Mouse (Mus musculus) kidney, postnatal 25 days (tissue): Measurements from ENCODE around the gene Ano10.

Experiments used
- DNase-seq, 2 experiments: peaks; one replicate each; pipeline ENCODE4 v3.0.0; 2021; ENCODE audit warnings: mixed read lengths in 2 of 2

The Ano10 gene

DNA sequence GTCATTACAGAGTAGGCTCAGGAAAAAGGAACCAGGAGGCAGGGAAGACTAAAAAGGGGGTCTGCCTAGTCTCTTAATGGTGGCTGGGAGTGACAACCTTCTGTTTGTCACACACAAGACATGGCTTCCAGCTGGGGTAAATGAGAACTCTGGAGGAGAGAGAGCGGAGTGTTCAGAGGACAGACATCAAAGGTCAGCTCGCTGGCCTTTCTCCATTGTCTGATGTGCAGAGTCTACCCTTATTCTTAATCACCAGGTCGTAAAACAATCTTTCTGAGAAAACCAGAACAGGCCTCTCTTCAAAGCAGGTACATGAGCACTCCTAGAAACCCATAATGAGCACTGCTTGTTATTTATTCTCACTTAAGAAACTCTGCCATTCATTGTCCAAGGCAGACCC, 5.8 kb downstream of the Ano10 start:
- DNase-seq = no peak

DNA sequence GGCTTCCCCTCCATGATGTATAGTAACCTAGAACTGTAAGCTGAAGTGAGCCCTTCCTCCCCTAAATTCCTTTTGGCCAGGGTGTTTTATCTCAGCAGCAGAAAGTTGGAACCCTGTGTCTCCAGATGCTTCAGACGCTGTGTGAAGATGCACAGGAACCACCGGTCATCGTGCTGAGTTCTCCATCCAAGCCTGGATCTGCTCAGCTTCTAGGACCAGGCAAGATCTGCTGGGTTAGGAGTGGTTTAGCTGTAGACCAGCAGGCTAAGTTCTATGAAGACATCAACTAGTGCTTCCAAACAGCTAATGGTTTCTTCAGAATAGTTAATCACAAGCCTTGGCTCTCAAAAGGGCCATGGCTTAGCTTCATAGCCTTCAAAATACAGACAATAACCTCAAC, 6.7 kb downstream of the Ano10 start:
- no peak for DNase-seq

DNA sequence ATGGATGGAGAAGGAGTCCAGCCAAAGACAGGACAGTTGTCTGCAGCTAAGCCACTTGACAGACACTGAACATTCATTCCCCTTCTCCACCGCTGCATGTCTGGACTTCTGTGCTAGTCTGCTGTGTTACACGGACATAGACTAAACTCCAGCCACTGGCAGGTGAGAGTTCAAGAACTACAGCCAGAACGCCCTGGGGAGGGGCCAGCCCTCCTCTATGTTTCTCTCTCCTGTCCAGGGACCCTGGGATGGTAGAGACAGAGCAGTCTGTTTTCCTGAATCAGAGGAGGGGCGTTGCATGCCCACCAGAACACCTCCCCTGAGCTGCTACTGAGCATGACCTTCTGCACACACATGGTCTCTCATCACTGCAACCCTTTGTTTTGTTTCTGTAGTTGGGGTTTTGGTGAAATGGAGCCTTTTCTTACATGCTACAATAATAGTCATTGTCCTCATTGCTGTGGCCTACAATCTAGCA, 8.4 kb downstream of the Ano10 start:
- DNase-seq = no peak

GRCm38 (mm10) chr9:122285146-122285832, 8.9 kb downstream of the Ano10 start:
- peak in 1 of 2 experiments; percentile 28 for DNase-seq

- DNase-seq = no peak
These were observed 9.5 kb downstream of the Ano10 start for GRCm38 (mm10) chr9:122284696-122285095.

GRCm38 (mm10) chr9:122281004-122281403, 13.2 kb downstream of the Ano10 start:
- no peak for DNase-seq

GRCm38 (mm10) chr9:122276665-122277064, 17.6 kb downstream of the Ano10 start:
- peak; percentile 35 to 58 for DNase-seq

DNA sequence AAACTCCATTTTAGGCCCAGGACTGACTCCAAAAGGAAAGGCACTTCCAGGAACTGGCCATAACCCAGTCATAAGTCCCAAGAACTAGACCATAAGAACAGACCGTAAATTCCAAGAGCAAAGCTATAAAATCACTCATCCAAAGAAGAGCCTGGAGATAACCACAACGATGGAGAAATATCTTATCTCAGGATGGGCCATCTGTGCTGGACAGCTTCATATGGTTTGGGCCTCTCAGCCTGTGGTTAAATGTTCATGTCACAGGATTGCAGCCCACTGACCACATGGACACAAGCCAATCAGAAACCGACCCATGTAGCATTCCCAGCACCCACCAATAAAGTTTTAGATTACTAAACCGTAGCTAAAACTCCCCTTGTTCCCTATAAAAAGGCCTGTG, 18.1 kb downstream of the Ano10 start:
- DNase-seq = no peak

DNA sequence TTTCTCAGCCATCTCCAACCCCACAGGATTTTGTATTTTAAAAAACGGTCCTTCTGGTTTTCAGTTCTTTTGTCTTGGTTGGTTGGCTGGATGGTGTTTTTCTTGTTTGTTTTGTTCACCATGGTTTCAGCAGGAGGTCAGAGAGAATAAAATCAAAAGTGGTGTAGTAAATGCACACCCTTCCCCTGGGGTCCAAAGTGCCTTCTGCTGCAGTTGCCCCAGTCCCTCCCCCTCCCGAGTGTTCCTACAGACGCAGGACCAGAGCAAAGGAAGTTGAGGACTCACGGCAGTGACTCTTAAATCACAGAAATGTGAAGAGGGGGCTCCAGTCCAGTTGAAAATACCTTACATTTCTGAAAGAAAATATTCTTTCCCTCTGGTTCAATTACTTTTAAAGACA, 19.9 kb downstream of the Ano10 start:
- peak; percentile 51 to 82 for DNase-seq

- no peak for DNase-seq
These were observed 20.3 kb downstream of the Ano10 start for GRCm38 (mm10) chr9:122273879-122274278.

DNA sequence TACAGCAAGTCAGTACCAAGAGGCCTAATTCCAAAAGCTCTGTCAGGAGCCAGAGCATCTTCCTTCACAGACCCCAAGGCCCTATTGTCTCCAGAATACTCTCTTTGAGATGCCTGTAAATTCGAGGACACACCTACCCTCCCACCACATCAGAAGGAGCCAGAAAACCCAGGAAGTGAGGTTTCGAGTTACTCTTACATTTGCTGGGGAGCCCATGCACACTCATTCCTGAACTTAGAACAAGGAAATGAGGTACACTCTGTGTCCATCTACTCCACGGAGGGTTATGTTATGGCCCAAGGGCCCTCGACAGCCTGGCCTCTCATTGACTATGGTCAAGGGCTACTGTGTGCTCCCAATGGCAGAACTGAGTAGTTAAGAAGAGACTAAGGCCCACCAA, 22.4 kb downstream of the Ano10 start:
- no peak for DNase-seq

DNA sequence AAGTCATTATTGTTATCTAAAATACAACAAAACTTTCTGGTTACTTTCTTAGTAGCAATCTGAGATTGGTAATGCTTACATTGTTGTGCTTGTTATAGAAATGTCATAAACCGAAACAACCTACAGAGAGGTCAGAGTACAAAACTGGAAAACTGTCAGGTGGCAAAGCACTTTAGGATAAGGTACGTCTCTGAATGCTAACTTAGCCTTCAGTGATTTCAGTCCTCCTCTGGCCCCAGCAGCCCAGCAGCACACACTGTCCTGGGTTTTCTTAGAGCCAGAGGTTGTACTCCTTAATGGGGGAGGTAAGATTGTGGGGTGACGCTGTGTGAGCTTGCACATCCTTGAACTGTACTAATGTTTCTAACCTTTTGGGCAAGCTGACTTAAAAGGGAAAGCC, 22.9 kb downstream of the Ano10 start:
- no peak for DNase-seq

DNA sequence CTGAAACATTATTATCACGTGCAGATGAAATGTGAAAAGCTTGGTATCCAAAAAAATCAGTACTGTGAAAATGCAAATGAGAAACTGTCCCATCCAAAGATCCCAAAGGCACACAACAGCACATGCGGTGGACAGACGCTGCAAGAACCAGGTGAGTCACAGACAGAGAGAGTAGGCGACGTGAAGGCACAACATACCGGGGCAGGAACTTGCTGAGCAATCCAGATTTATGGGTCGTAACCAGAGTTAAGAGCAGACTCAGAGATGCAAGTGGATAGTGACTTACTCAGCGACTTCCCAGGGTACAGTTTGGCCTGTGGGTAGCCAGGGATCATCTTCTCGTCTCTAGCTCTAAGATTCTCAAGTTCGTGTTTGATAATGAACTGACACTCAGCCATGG, 23.3 kb downstream of the Ano10 start:
- no peak for DNase-seq

DNA sequence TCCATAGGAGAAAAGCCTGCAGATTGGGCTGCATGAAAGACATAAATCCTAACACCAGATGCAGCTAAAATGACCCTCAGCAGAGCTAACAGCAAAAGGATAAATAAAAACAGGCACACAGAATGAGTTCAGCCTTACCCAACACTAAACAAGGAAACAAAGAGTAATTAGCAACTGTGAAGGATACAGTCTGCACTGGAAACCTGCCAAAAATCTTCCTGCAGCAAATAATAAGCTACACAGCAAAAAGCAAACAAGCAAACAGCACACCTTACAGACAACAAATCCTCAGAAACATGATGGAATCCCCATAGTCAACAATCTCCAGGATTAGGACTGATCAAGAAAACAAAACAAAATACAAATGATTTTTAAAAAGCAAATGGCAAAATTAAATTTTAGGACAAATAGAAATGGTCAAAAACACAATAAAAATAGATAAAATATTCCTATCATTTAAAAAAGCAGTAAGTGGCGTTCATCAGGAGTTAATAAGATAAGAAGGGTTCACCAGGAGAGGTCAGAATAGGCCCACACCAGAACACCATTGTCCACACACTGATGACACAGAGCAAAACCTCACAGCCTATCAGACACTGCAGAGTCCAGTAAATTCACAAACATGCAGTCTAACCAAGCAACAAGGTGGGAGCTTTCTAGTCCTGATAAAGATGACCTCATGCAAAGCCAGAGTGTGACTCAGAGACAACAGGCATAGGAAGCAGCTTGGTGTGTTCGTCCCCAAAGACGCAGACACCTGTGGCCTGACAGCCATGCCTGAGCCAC, 24.8 kb downstream of the Ano10 start:
- DNase-seq = no peak

- DNase-seq = no peak
These were observed 28.6 kb downstream of the Ano10 start for GRCm38 (mm10) chr9:122265526-122266210.

- DNase-seq = no peak
These were observed 31.1 kb downstream of the Ano10 start for GRCm38 (mm10) chr9:122263140-122263539.

DNA sequence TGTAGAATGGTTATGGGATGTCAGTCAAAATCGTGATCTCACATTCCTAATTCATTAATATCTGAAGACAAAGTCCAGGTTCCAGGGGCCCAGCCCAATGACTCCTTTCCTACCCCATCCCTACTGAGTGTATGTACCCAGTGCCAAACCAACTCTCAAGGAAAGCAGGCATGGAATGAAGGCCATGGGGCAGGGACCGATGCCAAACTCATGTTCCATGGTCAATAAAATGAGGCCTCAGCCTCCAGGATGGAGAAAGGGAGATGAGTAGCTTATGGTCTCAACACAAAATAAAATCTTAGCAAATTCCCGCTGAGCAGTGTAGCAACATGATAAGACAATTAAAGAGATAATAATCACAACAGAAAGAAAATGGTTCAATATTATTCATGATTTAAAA, 39.8 kb downstream of the Ano10 start:
- DNase-seq = no peak

DNA sequence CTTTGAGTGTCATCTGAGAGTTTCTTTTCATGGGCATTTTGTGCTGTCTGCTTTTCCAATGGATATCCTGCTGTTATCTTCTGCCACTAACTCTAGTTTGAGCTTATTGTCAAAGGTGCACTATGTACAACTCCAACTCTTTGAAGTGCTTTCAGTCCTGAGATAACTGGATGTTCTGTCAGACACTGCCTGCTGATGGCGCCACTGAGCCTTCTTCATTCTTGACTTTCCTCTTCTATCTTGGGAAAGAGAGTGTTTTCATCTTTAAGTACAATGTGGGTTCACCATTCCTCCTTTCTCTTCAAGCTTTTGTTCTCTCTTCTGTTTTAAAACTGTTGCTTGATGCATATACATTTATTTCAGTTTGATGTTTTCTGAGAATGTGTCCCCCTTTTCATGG, 42.1 kb downstream of the Ano10 start:
- DNase-seq = no peak

- DNase-seq = peak; percentile 63 to 71
These were observed 46.1 kb downstream of the Ano10 start for GRCm38 (mm10) chr9:122248168-122248567.

GRCm38 (mm10) chr9:122247430-122248027, 46.7 kb downstream of the Ano10 start:
- peak; percentile 68 to 96 for DNase-seq

- DNase-seq = no peak
These were observed 48.3 kb downstream of the Ano10 start for GRCm38 (mm10) chr9:122245879-122246278.

GRCm38 (mm10) chr9:122245471-122245870, 48.8 kb downstream of the Ano10 start:
- no peak for DNase-seq

DNA sequence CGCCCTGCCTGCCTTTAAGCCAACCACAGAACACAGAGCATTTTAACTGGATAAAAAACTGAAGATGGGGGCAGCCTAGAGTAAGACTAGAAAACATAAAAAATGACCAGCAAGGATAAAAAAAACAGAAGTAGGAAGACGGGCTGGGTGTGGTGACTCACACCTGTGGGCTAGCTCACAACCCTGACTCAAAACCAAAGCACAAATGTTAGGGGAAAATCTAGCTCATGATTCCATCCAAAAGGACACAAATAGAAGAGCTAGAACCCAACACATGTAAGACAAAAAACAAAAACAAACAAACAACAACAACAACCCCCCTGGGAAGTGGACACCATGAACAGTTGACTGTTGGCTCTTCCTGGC, 49.4 kb downstream of the Ano10 start:
- no peak for DNase-seq
